Mouse (Mus musculus) hindbrain, embryonic 10.5 days (tissue): ENCODE data around the gene Dcdc2a. TPM values are rescaled to one million over a fixed set of nuclear protein-coding genes. Genes with fewer than 3 reads are reported as not detected.

Source experiments
- DNase-seq: peaks from one replicate; pipeline ENCODE4 v3.0.0-alpha.2; 2017; ENCODE audit warnings: low spot score
- H3K27ac ChIP-seq: fragments of 300-500 bp; sonication (generic); 2 replicates; pipeline ENCODE4 v1.5.1; 2016; ENCODE audit warnings: mild to moderate bottlenecking, moderate library complexity
- H3K27me3 ChIP-seq: fragments of 300-500 bp; sonication (generic); 2 replicates; pipeline ENCODE4 v1.6.1; 2016; ENCODE audit warnings: mild to moderate bottlenecking; ENCODE audit not compliant: poor library complexity, insufficient read depth, severe bottlenecking
- H3K36me3 ChIP-seq: fragments of 300-500 bp; sonication (generic); 2 replicates; pipeline ENCODE4 v1.6.1; 2016; ENCODE audit warnings: mild to moderate bottlenecking, moderate library complexity
- H3K4me1 ChIP-seq: fragments of 300-500 bp; sonication (generic); replicated peaks from 2 replicates; pipeline ENCODE4 v1.6.1; 2016; ENCODE audit warnings: mild to moderate bottlenecking
- H3K4me3 ChIP-seq: fragments of 300-500 bp; sonication (generic); 2 replicates; pipeline ENCODE4 v1.5.1; 2016; ENCODE audit warnings: mild to moderate bottlenecking, moderate library complexity
- H3K9me3 ChIP-seq: fragments of 300-500 bp; sonication (generic); 2 replicates; pipeline ENCODE4 v1.6.1; 2016; ENCODE audit warnings: mild to moderate bottlenecking, moderate library complexity
- WGBS: fragments of 180-500 bp; shearing (Covaris S2); methylation state at CpG from one replicate; pipeline ENCODE4 v1.1.7; 2016; 5-methylcytosine and 5-hydroxymethylcytosine counted together
- polyA plus RNA-seq: library from polyadenylated mRNA; unstranded; fragments of >200 nt; fragmentation: Nextera tagmentation; extraction: Ambion mirVana; gene quantifications from 2 replicates; pipeline ENCODE4 v1.2.1, GENCODE M21; 2016

Dcdc2a gene
- polyA plus RNA-seq, 1 experiment from 2014 or later = 3.4 TPM

DNA sequence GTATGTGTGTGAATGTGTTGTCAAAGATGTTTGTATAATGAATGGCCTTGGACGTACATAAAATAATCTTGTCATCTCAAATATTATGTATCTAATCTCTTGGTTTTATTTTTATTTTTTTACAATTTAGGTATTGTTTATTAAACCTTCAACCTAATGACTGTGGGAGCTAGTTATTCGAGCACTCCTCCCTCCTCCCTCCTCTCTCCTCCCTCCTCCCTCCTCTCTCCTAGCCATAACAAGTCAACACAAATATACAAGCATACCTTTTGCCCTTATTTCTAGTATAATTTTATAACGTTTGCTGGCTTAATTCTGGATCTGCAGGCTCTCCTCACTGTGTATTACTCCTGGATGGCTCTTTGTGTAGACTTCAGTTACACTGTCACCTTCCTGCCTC, 134.4 kb downstream of the Dcdc2a start:
- 85% methylated on average over 3 of the region's 3 CpGs for WGBS
- DNase-seq = no peak
- H3K9me3 ChIP-seq = no peaks in the 10 kb centered on the region
- no peak overlapping the region for H3K27ac ChIP-seq
- H3K27me3 ChIP-seq = no peaks in the 10 kb centered on the region
- H3K4me3 ChIP-seq = no peak overlapping the region
- H3K4me1 ChIP-seq = peaks cover 21% of the 10 kb centered on the region
- H3K36me3 ChIP-seq = no peaks in the 10 kb centered on the region

DNA sequence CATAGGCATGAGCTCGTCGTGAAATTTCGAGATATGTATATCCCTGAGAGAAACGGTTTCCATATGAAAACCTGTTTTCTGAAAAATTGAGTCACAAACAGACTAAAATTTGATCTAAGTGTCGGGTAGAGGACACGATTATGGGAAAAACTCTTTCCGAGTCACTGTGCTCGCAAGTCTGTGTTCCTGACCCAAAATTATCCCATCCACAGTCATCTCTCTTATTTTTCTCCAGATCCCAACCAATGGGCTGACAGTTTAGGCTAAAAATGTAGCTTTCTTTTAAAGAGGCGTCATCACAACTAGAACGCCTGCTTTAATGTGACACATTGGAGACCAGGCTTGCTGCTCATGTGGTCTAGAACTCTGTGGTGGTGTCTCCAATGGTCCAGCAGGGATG, 139.9 kb downstream of the Dcdc2a start:
- no peak overlapping the region for H3K27ac ChIP-seq
- no peaks in the 10 kb centered on the region for H3K9me3 ChIP-seq
- no peaks in the 10 kb centered on the region for H3K4me1 ChIP-seq
- no peak for DNase-seq
- WGBS = 92% methylated on average over 10 of the region's 10 CpGs
- no peak overlapping the region for H3K4me3 ChIP-seq
- no peaks in the 10 kb centered on the region for H3K36me3 ChIP-seq
- H3K27me3 ChIP-seq = no peaks in the 10 kb centered on the region

DNA sequence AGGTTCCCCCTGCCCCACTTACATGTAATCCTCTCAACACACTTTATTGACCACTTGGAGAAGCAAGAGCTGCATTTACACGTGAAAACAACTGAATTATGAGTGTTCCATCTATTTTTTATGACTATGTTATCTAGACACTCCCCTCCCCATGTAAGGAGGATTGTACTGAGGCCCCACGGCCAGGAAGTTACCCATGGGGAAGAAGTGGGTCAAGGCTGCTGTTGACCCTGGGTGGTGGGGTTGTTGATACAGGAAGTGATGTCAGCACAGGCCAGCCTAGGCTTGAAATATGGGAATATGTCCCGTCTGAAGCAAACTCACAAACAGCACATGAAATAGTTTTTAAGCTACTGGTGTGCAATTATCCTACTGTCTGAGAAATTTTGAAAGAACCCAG, 144.1 kb downstream of the Dcdc2a start:
- 73% methylated on average over 3 of the region's 3 CpGs for WGBS
- Histone ChIP-seq H3K27ac (no peak overlapping the region), H3K9me3 (no peaks in the 10 kb centered on the region), H3K4me1 (no peaks in the 10 kb centered on the region), H3K36me3 (no peaks in the 10 kb centered on the region), H3K4me3 (no peak overlapping the region), H3K27me3 (no peaks in the 10 kb centered on the region)
- DNase-seq = no peak

DNA sequence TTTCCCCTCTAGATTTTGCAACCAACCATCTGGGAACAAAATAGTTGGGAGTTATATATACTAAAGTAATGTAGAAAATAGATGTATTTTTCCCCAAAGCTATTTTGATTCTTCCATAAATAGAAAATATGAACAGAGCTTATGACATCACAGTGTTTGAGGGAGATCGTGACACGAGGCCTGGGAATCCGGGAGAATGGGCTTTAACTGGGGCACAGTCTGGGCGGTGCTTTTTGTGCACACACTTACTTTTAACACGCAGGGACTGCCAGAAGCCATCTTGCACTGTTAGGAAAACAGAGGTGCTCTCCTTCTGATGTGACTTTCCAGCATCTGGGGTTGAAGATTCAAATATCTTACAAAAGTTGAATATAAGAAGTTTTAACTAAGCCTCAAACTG, 151.1 kb downstream of the Dcdc2a start:
- DNase-seq = no peak
- Histone ChIP-seq H3K27me3 (no peaks in the 10 kb centered on the region), H3K27ac (no peak overlapping the region), H3K4me1 (no peaks in the 10 kb centered on the region), H3K9me3 (no peaks in the 10 kb centered on the region), H3K4me3 (no peak overlapping the region), H3K36me3 (no peaks in the 10 kb centered on the region)
- WGBS = 91% methylated on average over 5 of the region's 5 CpGs

DNA sequence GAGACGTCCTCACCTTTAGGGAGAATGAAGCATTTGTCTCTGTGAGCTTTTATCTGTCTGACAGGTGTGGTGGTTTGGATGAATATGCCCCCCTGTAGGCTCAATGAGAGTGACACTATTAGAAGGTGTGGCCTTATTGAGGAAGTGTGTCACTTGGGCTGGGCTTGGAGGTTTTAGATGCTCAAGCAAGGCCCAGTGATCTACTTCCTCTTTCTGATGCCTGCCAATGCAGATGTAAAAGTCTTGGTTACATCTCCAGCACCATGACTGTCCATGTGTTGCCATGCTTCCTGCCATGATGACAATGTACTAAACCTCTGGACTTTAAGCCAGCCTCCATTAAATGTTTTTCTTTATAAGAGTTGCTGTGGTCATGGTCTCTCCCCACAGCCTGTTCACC, 162.6 kb downstream of the Dcdc2a start:
- DNase-seq = no peak
- H3K36me3 ChIP-seq = no peaks in the 10 kb centered on the region
- H3K9me3 ChIP-seq = no peaks in the 10 kb centered on the region
- no peaks in the 10 kb centered on the region for H3K4me1 ChIP-seq
- H3K4me3 ChIP-seq = no peak overlapping the region
- whole genome bisulfite sequencing = 95% methylated on average over 1 of the region's 1 CpGs
- no peak overlapping the region for H3K27ac ChIP-seq
- H3K27me3 ChIP-seq = no peaks in the 10 kb centered on the region

DNA sequence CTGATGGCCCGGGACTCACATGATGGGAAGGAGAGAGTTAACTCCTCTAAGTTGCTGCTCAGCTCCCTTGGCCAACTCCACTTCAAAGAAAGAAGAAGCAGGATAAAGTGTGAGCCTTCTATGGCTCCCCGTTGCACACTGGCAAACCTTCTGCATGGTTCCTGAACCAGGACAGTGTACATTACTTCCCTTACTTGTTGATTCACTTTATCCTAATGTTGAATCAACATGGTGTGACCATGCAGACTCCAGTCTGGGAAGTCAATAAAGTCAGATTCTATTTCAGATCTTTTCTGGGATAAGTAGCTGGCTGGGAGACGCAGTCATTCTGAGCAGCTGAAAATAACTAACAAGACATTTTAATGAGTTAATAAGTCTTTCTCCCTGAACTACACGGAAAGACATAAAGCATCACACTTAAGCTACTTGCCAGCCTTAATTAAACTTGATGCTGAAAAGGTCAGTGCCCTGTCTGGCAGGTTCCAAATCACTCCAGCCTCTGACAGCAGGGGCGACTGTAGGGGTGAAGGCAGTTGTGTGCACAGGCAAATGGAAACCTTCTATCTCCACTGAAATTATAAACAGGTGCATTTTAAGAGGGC, 164.5 kb downstream of the Dcdc2a start:
- WGBS = 76% methylated on average over 5 of the region's 5 CpGs
- no peak overlapping the region for H3K27ac ChIP-seq
- H3K9me3 ChIP-seq = no peaks in the 10 kb centered on the region
- no peak for DNase-seq
- H3K4me1 ChIP-seq = no peaks in the 10 kb centered on the region
- H3K36me3 ChIP-seq = no peaks in the 10 kb centered on the region
- no peaks in the 10 kb centered on the region for H3K27me3 ChIP-seq
- H3K4me3 ChIP-seq = no peak overlapping the region

DNA sequence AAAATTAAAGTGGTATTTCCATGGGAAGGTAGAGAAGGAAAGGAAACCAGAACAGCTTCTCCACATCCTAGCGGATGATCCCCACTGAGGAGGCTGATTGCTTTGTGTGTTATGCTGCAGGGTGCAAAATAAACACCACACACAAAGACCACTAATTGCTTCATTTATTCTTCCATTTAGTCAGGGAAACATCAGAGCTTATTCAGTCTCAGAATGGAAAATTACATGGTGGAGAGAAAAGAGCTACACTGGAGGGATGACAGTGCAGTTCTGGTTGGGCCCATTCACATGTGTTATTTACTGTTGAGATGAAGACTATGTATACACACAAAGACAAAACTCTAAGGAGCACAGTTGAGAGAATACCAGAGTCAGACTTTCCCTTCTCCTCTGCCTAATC, 196.1 kb downstream of the Dcdc2a start:
- Histone ChIP-seq H3K27me3 (no peaks in the 10 kb centered on the region), H3K4me3 (no peak overlapping the region), H3K9me3 (no peaks in the 10 kb centered on the region), H3K4me1 (no peaks in the 10 kb centered on the region), H3K27ac (no peak overlapping the region), H3K36me3 (no peaks in the 10 kb centered on the region)
- no peak for DNase-seq
- WGBS = 71% methylated on average over 1 of the region's 1 CpGs

DNA sequence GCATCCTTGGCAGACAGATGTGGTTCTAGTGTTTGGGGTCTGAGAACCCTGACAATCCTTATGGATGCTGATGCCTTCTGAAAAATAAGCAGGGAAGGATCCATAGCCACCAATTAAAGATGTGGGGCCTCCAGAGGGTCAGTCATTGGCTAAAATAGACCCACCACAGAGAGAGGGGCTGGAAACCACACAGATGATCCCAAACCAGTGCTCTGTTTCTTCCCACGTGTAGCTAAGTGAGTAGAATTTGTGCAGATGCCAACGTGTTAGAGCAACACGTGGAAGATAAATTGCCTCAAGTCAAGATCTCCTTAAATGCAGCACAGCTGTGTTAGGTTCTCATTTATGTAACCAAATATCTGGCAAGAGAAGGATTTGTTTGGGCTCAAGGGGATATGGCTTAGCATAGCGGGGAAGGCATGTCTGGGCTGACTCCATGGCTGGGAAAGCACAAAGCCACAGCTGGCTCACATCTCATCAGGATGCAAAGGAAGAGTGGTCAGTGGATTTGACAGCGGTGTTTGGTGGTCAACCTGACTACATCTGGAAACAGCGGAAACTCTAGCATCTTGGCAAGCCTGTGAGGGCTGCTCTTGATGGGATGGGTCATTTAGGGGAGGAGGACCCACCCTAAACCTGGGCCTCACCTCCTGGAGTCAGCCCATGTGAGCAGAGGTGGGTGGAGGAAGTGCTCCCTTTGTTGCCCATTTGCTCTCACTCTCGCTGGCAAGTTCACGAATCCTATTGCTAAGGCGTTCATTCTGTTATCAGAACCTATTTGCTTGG, 198.9 kb downstream of the Dcdc2a start:
- 85% methylated on average over 9 of the region's 9 CpGs for WGBS
- Histone ChIP-seq H3K4me3 (no peak overlapping the region), H3K9me3 (no peaks in the 10 kb centered on the region), H3K27me3 (no peaks in the 10 kb centered on the region), H3K4me1 (no peaks in the 10 kb centered on the region), H3K27ac (no peak overlapping the region), H3K36me3 (no peaks in the 10 kb centered on the region)
- DNase-seq = no peak

DNA sequence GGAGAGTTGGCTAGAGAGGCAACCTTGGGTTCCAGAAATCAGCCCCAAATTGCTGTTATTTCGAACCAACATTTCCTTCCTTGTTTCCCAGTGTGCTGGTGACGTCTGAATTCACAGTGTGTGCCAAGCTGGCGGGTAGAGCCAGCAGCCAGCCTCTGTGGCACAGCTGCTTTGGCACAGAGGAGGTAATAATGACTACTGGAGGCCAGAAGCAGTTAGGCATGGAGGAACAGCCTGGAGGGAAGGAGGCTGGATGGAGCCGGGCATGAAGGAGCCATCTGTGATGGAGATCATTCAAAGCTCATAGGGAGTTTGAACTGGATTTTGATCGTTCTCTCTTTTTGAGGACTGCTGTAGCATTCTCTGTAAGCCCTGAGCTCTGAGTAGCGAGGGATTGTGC, 201.8 kb downstream of the Dcdc2a start:
- H3K27me3 ChIP-seq = no peaks in the 10 kb centered on the region
- no peak overlapping the region for H3K27ac ChIP-seq
- 89% methylated on average over 6 of the region's 6 CpGs for WGBS
- no peaks in the 10 kb centered on the region for H3K9me3 ChIP-seq
- H3K4me3 ChIP-seq = no peak overlapping the region
- H3K36me3 ChIP-seq = no peaks in the 10 kb centered on the region
- no peak for DNase-seq
- 0 out of 2 replicates have a peak, but pooled peaks cover 4% of the 10 kb centered on the region for H3K4me1 ChIP-seq

Other genes starting within 250 kb of the Dcdc2a start
- gene Acot13, start 224.5 kb upstream of the Dcdc2a start, polyA plus RNA-seq = 56.5 and 62.3 TPM in 2 replicates
- 64.4 and 74.7 TPM in 2 replicates for gene Tdp2, start 224.3 kb upstream of the Dcdc2a start, polyA plus RNA-seq
- 0.60 and 0.78 TPM in 2 replicates for gene D130043K22Rik, start 210.9 kb upstream of the Dcdc2a start, polyA plus RNA-seq
- 7.0 and 7.3 TPM in 2 replicates for gene Aldh5a1, start 118.3 kb upstream of the Dcdc2a start, polyA plus RNA-seq
- gene Gpld1, start 112.9 kb upstream of the Dcdc2a start, polyA plus RNA-seq = 0.50 and 0.51 TPM in 2 replicates
- gene Mrs2, start 35.6 kb upstream of the Dcdc2a start, polyA plus RNA-seq = 16.0 and 19.1 TPM in 2 replicates
- 11.2 and 19.3 TPM in 2 replicates for gene Nrsn1, start 214.5 kb downstream of the Dcdc2a start, polyA plus RNA-seq